Mouse (Mus musculus) macrophage (primary cell): Measurements from ENCODE around the gene Capn10. TPM values are rescaled to one million over a fixed set of nuclear protein-coding genes. Genes with fewer than 3 reads are reported as not detected.
"Not testable (repeated sequence)": the region's sequence is repeated elsewhere in the genome, so short reads cannot be mapped to it uniquely, and the experiment has no call there.

Experiments used
- H3K27ac ChIP-seq: fragments of 350-480 bp; formaldehyde crosslinking; 2 replicates; pipeline ENCODE4 v1.9.0; 2021
- H3K36me3 ChIP-seq: fragments of 350-480 bp; formaldehyde crosslinking; 2 replicates; pipeline ENCODE4 v1.9.0; 2021; ENCODE audit errors: inconsistent target
- H3K4me3 ChIP-seq: fragments of 350-480 bp; formaldehyde crosslinking; 2 replicates; pipeline ENCODE4 v1.9.0; 2021; ENCODE audit errors: inconsistent target
- H3K79me2 ChIP-seq: fragments of 350-480 bp; formaldehyde crosslinking; 2 replicates; pipeline ENCODE4 v1.9.0; 2021; ENCODE audit errors: inconsistent target
- WGBS: methylation state at CpG from one replicate; pipeline ENCODE4 v1.1.7; 2026; ENCODE audit warnings: inconsistent platforms; ENCODE audit not compliant: missing documents; 5-methylcytosine and 5-hydroxymethylcytosine counted together
- polyA plus RNA-seq: library from polyadenylated mRNA; stranded (reverse); fragments of 250-400 nt; gene quantifications from 3 replicates; pipeline ENCODE4 v1.2.4, GENCODE M21; 2018; ENCODE audit warnings: inconsistent platforms

Gene Capn10
- polyA plus RNA-seq, 1 experiment from 2014 or later, result 2.8 TPM

- Histone ChIP-seq H3K36me3 (peaks cover 22% of the 10 kb centered on the region), H3K4me3 (no peak overlapping the region), H3K27ac (no peak overlapping the region), H3K79me2 (peaks cover 23% of the 10 kb centered on the region; the same call in 1 of the 2 replicates)
- WGBS, result 89% methylated on average over 2 of the region's 3 CpGs
Measured at GRCm38 (mm10) chr1:92936467-92936866, 2.3 kb downstream of the Capn10 start.

GRCm38 (mm10) chr1:92937797-92938196 lies 3.6 kb downstream of the Capn10 start:
- H3K27ac ChIP-seq, result no peak overlapping the region
- H3K36me3 ChIP-seq, result peaks cover 32% of the 10 kb centered on the region
- peaks cover 23% of the 10 kb centered on the region; the same call in 1 of the 2 replicates for H3K79me2 ChIP-seq
- no peak overlapping the region for H3K4me3 ChIP-seq
- 95% methylated on average over 3 of the region's 3 CpGs for WGBS

GRCm38 (mm10) chr1:92939746-92940145 lies 5.6 kb downstream of the Capn10 start:
- WGBS, result 96% methylated on average over 4 of the region's 4 CpGs
- H3K79me2 ChIP-seq, result peaks cover 23% of the 10 kb centered on the region; the same call in 1 of the 2 replicates
- no peak overlapping the region for H3K27ac ChIP-seq
- no peak overlapping the region for H3K4me3 ChIP-seq
- H3K36me3 ChIP-seq, result peaks cover 49% of the 10 kb centered on the region

- H3K27ac ChIP-seq, result no peak overlapping the region
- 90% methylated on average over 19 of the region's 19 CpGs for WGBS
- H3K79me2 ChIP-seq, result no peaks in the 10 kb centered on the region
- peaks cover 75% of the 10 kb centered on the region for H3K36me3 ChIP-seq
- H3K4me3 ChIP-seq, result no peak overlapping the region
Measured at GRCm38 (mm10) chr1:92943219-92943989, 9.2 kb downstream of the Capn10 start.

GRCm38 (mm10) chr1:92947966-92948365 lies 13.8 kb downstream of the Capn10 start:
- H3K4me3 ChIP-seq, result no peak overlapping the region
- H3K79me2 ChIP-seq, result no peaks in the 10 kb centered on the region
- H3K27ac ChIP-seq, result no peak overlapping the region
- peaks cover 42% of the 10 kb centered on the region for H3K36me3 ChIP-seq
- WGBS, result 96% methylated on average over 3 of the region's 3 CpGs

GRCm38 (mm10) chr1:92949426-92949825 lies 15.2 kb downstream of the Capn10 start:
- H3K27ac ChIP-seq, result no peak overlapping the region
- H3K4me3 ChIP-seq, result no peak overlapping the region
- no peaks in the 10 kb centered on the region for H3K79me2 ChIP-seq
- 71% methylated on average over 6 of the region's 6 CpGs for WGBS
- H3K36me3 ChIP-seq, result peaks cover 28% of the 10 kb centered on the region

GRCm38 (mm10) chr1:92950607-92951006 lies 16.4 kb downstream of the Capn10 start, which contains the start of gene Gpr35:
Gpr35 (plus strand) TSS chr1:92950865.
- H3K79me2 ChIP-seq, result no peaks in the 10 kb centered on the region
- H3K4me3 ChIP-seq, result no peak within 1 kb of the TSS
- 76% methylated on average over 5 of the region's 5 CpGs for WGBS
- no peak within 1 kb of the TSS for H3K27ac ChIP-seq
- peaks cover 17% of the 10 kb centered on the region; the same call in 1 of the 2 replicates for H3K36me3 ChIP-seq

- H3K79me2 ChIP-seq, result no peaks in the 10 kb centered on the region
- no peak overlapping the region for H3K4me3 ChIP-seq
- H3K27ac ChIP-seq, result no peak overlapping the region
- WGBS, result 95% methylated on average over 2 of the region's 2 CpGs
- H3K36me3 ChIP-seq, result no peaks in the 10 kb centered on the region
Measured at GRCm38 (mm10) chr1:92953641-92954040, 19.5 kb downstream of the Capn10 start.

GRCm38 (mm10) chr1:92956571-92957335 lies 22.6 kb downstream of the Capn10 start:
- WGBS, result 2% methylated on average over 11 of the region's 11 CpGs
- H3K27ac ChIP-seq, H3K79me2 ChIP-seq, H3K36me3 ChIP-seq, H3K4me3 ChIP-seq: not testable (repeated sequence)

- 94% methylated on average over 1 of the region's 1 CpGs for WGBS
- no peak overlapping the region for H3K4me3 ChIP-seq
- H3K79me2 ChIP-seq, result no peaks in the 10 kb centered on the region
- H3K36me3 ChIP-seq, result no peaks in the 10 kb centered on the region
- no peak overlapping the region for H3K27ac ChIP-seq
Measured at GRCm38 (mm10) chr1:92958999-92959398, 24.8 kb downstream of the Capn10 start.

GRCm38 (mm10) chr1:92970791-92971190 lies 36.6 kb downstream of the Capn10 start:
- H3K27ac ChIP-seq, H3K79me2 ChIP-seq, H3K36me3 ChIP-seq, H3K4me3 ChIP-seq: not testable (repeated sequence)
- WGBS, result 86% methylated on average over 6 of the region's 6 CpGs

- no peaks in the 10 kb centered on the region for H3K79me2 ChIP-seq
- no peak overlapping the region for H3K4me3 ChIP-seq
- WGBS, result 23% methylated on average over 7 of the region's 7 CpGs
- peak overlapping the region; percentile 87 for H3K27ac ChIP-seq
- H3K36me3 ChIP-seq, result no peaks in the 10 kb centered on the region
Measured at GRCm38 (mm10) chr1:92971879-92972795, 38.0 kb downstream of the Capn10 start.

GRCm38 (mm10) chr1:92972854-92973253 lies 38.7 kb downstream of the Capn10 start:
- H3K4me3 ChIP-seq, result no peak overlapping the region
- no peaks in the 10 kb centered on the region for H3K79me2 ChIP-seq
- peak overlapping the region; percentile 87 for H3K27ac ChIP-seq
- H3K36me3 ChIP-seq, result no peaks in the 10 kb centered on the region
- WGBS, result 0% methylated on average over 1 of the region's 1 CpGs

- Histone ChIP-seq H3K27ac (no peak overlapping the region), H3K79me2 (no peaks in the 10 kb centered on the region), H3K36me3 (no peaks in the 10 kb centered on the region), H3K4me3 (no peak overlapping the region)
- 74% methylated on average over 6 of the region's 6 CpGs for WGBS
Measured at GRCm38 (mm10) chr1:92976141-92976566, 42.0 kb downstream of the Capn10 start.
